Mouse (Mus musculus): ENCODE measurements around the gene Apoa2. TPM values are rescaled to one million over a fixed set of nuclear protein-coding genes. Genes with fewer than 3 reads are reported as not detected.

Gene Apoa2
- not detected in 2 replicates for total RNA-seq (2023)

GRCm38 (mm10) chr1:171224857-171225256 is at the start of gene Apoa2:
TSS of gene Apoa2 (plus strand) at chr1:171225054.

GRCm38 (mm10) chr1:171195887-171196397 is 28.9 kb upstream of the Apoa2 start, which contains the start of gene Pcp4l1:
TSS of gene Pcp4l1 (minus strand) at chr1:171196268.

GRCm38 (mm10) chr1:171213801-171214496 is 10.9 kb upstream of the Apoa2 start, which contains the start of gene Nr1i3:
TSS of gene Nr1i3 (plus strand) at chr1:171213970.

DNA sequence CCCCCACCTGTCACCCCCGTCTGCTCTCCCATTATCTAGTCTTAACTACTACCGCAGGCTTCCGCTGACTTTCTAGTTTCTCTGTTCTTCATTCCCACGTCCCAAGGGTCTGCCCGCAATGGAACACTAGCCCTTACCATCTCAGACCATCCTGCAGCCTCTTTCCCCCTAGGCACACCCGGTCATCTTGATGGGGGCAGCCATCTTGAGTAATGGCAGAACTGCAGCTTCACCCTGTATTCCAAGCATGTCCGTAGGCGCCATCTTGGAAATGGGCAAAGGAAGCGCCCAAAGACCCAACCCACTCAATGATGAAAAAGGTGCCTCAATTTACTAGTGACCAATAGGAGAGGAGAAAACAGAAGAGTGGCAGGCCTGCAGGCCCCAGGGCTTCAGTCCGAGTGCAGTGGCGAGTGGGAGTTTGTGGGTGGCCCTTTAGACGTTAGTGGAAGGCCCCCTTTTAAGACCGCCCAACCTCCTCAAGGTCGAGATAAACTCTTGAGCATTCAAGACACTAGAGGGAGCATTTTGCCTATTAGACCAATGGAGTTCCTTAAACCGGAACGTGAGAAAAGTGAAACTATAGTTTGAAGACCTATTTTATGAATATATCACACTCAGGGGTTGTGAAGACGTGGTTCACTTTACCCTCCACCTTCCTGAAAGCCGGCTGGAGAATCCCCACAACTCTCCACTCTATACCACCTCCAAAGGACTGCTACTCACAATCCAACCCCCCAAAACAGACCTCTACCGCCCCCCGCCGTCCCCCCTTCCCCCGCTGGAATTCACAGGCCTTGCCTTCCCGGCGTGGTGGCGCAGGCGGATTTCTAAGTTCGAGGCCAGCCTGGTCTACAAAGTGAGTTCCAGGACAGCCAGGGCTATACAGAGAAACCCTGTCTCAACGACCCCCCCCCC is 2.4 kb upstream of the Apoa2 start, which contains the start of gene Tomm40l:
Gene Tomm40l, minus strand, starts transcription at position 277 of the 918 bp plus-strand sequence.

DNA sequence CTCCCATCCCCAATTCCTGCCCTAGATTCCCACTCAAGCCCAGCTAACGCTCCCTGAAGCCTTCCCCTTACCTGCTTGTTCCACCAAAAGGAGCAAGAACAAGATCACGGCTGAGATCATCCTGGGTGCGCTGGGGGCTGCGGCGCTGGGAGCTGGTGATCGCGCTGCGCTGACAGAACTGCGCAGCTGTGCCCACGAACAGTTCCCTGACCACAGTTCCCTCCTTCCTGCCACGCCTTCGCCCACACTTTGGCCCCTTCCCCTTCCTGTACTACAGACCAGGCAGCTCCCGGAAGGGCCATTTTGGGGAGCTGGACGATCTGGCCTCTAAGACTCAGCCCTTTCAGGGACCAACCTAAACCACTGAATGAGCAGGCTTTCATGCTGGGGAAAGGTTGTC is 9.3 kb downstream of the Apoa2 start, which contains the start of gene Fcer1g:
Gene Fcer1g, minus strand, starts transcription at position 240 of the 400 bp plus-strand sequence.

GRCm38 (mm10) chr1:171249913-171250600 is 25.2 kb downstream of the Apoa2 start, which contains the start of gene Adamts4:
TSS of gene Adamts4 (plus strand) at chr1:171250421.

DNA sequence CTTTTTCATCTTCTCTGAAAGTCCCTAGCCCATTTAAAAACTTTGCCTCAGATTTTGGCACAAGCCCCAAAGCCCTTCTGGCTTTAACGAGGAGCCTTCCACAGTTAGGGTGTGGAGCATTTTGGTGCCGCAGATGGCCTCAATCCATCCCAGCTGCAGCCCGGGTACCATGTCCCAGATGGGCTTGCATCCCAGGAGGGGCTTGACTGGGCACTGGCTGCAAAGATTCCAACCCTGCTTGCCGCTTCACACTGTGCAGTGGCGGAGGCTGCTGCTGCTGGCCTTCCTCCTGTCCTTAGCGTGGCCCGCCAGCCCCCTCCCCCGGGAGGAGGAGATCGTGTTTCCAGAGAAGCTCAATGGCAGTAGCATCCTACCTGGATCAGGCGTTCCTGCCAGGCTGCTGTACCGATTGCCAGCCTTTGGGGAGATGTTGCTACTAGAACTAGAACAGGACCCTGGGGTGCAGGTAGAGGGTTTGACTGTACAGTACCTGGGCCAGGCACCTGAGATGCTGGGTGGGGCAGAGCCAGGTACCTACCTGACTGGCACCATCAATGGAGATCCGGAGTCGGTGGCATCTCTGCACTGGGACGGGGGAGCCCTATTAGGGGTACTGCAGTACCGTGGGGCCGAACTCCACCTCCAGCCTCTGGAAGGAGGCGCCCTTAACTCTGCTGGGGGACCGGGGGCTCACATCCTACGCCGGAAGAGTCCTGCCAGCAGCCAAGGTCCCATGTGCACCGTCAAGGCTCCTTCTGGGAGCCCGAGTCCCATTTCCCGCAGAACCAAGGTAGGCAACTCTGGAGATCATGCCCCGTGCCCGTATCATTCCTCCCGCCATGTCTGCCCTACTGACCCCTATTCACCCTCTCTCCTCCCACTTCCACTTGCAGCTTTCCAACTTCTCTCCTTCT is 26.1 kb downstream of the Apoa2 start, which contains the start of gene Ndufs2:
Gene Ndufs2, minus strand, starts transcription at position 709 of the 914 bp plus-strand sequence.

DNA sequence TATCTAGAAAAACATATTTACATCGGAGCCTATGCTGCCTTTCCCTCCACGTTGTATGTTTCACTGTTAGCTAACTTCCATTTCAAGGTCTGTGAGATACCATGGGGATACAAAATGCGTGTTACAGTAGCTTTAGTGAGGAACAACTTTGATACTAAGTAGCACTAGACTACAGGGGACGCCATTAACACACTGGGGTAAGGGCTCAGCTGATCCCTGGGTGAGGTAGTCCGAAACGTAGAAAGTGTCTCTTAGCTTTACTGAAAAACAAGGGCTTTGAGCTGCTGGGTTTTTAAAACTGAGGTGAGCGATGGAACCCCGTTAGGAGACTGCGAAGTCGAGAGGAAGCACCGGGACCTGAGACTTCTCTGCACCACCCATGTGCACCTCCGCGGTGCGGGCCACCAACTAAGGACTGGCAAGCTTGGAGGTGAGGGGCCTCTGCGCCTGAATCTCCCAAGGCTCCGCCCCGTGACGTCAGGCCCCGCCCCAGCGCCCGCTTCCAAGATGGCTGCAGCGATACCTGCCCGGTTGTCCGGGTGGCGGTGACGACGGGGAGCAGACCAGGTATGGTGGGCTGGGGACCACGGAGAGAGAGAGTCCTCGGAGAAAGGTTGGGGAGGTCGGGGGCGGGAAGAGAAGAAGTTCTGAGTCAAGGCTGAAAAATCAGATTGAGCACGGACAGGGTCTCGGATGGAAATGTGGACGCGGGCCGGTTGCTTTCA is 45.2 kb downstream of the Apoa2 start, which contains the start of gene B4galt3:
Gene B4galt3, plus strand, starts transcription at position 481 of the 725 bp plus-strand sequence.

Other genes with a start within 250 kb of the Apoa2 start
- gene Fcgr2b, start 248.5 kb upstream of the Apoa2 start, total RNA-seq (2023): 82.5 and 95.9 TPM in 2 replicates
- gene Fcgr4, start 206.1 kb upstream of the Apoa2 start, total RNA-seq (2023): 59.5 and 102 TPM in 2 replicates
- 422 and 510 TPM in 2 replicates for gene Fcgr3, start 160.1 kb upstream of the Apoa2 start, total RNA-seq (2023)
- 0.91 TPM in 1 of 2 replicates, not detected in the other for gene Cfap126, start 111.1 kb upstream of the Apoa2 start, total RNA-seq (2023)
- gene Sdhc, start 74.5 kb upstream of the Apoa2 start, total RNA-seq (2023): 70.1 and 76.7 TPM in 2 replicates
- gene Mpz, start 74.3 kb upstream of the Apoa2 start, total RNA-seq (2023): not detected in 2 replicates
- gene Pcp4l1, start 28.8 kb upstream of the Apoa2 start, total RNA-seq (2023): 0.25 and 0.38 TPM in 2 replicates
- not detected in 2 replicates for gene Nr1i3, start 11.1 kb upstream of the Apoa2 start, total RNA-seq (2023)
- gene Tomm40l, start 2.5 kb upstream of the Apoa2 start, total RNA-seq (2023): 7.2 and 11.8 TPM in 2 replicates
- 1,184 and 1,203 TPM in 2 replicates for gene Fcer1g, start 9.3 kb downstream of the Apoa2 start, total RNA-seq (2023)
- gene Adamts4, start 25.4 kb downstream of the Apoa2 start, total RNA-seq (2023): not detected in 2 replicates
- gene Ndufs2, start 26.3 kb downstream of the Apoa2 start, total RNA-seq (2023): 68.8 and 134 TPM in 2 replicates
- gene B4galt3, start 45.3 kb downstream of the Apoa2 start, total RNA-seq (2023): 115 and 168 TPM in 2 replicates
- gene Ppox, start 56.1 kb downstream of the Apoa2 start, total RNA-seq (2023): 64.8 and 86.5 TPM in 2 replicates
- gene Usp21, start 62.9 kb downstream of the Apoa2 start, total RNA-seq (2023): 27.7 and 31.0 TPM in 2 replicates
- gene Ufc1, start 70.0 kb downstream of the Apoa2 start, total RNA-seq (2023): 40.6 and 41.8 TPM in 2 replicates
- gene Dedd, start 104.1 kb downstream of the Apoa2 start, total RNA-seq (2023): 17.9 and 25.5 TPM in 2 replicates
- gene Nit1, start 120.6 kb downstream of the Apoa2 start, total RNA-seq (2023): 15.9 and 16.3 TPM in 2 replicates
- gene Pfdn2, start 120.6 kb downstream of the Apoa2 start, total RNA-seq (2023): 39.2 and 40.6 TPM in 2 replicates
- gene Klhdc9, start 135.7 kb downstream of the Apoa2 start, total RNA-seq (2023): not detected in 2 replicates
- 1.1 and 1.6 TPM in 2 replicates for gene Nectin4, start 145.0 kb downstream of the Apoa2 start, total RNA-seq (2023)
- gene Arhgap30, start 163.9 kb downstream of the Apoa2 start, total RNA-seq (2023): 268 and 358 TPM in 2 replicates
- 111 and 118 TPM in 2 replicates for gene Usf1, start 186.3 kb downstream of the Apoa2 start, total RNA-seq (2023)
- gene Tstd1, start 193.8 kb downstream of the Apoa2 start, total RNA-seq (2023): 1.6 and 2.3 TPM in 2 replicates
- 1.2 TPM in 2 replicates for gene F11r, start 212.5 kb downstream of the Apoa2 start, total RNA-seq (2023)

All from neutrophil, adult 65 days (primary cell).